Mouse (Mus musculus) heart, adult 2 months (tissue): ENCODE measurements around the gene Slc6a6.

ENCODE experiments used
- CTCF ChIP-seq: fragments of 200-600 bp; IDR thresholded peaks from 2 replicates; pipeline ENCODE4 v1.8.1; 2022; ENCODE audit warnings: antibody characterized with exemption, mild to moderate bottlenecking, moderate library complexity
- EP300 ChIP-seq: fragments of 200-500 bp; IDR thresholded peaks from 2 replicates; pipeline ENCODE4 v1.6.1; 2011; ENCODE audit warnings: low read depth, low read length, control low read depth; ENCODE audit not compliant: insufficient read depth
- POLR2A ChIP-seq: fragments of 200-500 bp; IDR thresholded peaks from 2 replicates; pipeline ENCODE4 v1.6.1; 2011; ENCODE audit warnings: mild to moderate bottlenecking, low read depth, low read length, control low read depth; ENCODE audit not compliant: insufficient read depth

GRCm38 (mm10) chr6:91752884-91753283 is 69.0 kb downstream of the Slc6a6 start:
- TF ChIP-seq CTCF (no peak), POLR2A (no peak), EP300 (no peak)
